In genomic region chr11:63942177-63942576, GRCm38 (mm10) we compare ENCODE assay signal across 13 mouse cellular contexts. TPM values are rescaled to one million over a fixed set of nuclear protein-coding genes. Genes with fewer than 3 reads are reported as not detected.
DNase-seq lines count a peak whose midpoint lies in the region.
"Had no signal": no experiment of that assay in that cellular context is flagged by ENCODE, and none has a peak within 500 bp of the region (broad histone marks: within the 10 kb centered on the region; RNA-seq: fewer than 3 reads in every experiment).

No protein-coding gene starts in this region.

- peak; percentile 14 for DNase-seq in NIH3T3 (ENCODE audit: low read depth)
- peak; percentile 51 for DNase-seq in gonadal fat pad, adult 2 months (ENCODE audit: low read depth)
- DNase-seq in lung, postnatal 25 days (ENCODE audit: low spot score), result peak; percentile 55
- DNase-seq in right cerebral cortex, adult 18-20 months, result no peak
- DNase-seq in layer of hippocampus, postnatal 14 days (ENCODE audit: low spot score in 2 of 2), result no peak
- no peak for DNase-seq in cerebellum, postnatal 4 days (ENCODE audit: low spot score in 2 of 2)
- DNase-seq: adrenal gland, postnatal 14 days; cerebellum, adult 18-20 months; cerebellum, adult 9-11 months; embryo, embryonic 11 days; gastrocnemius, postnatal 36 days; heart, adult 2 months; heart, postnatal 14 days had no signal

RNA-seq across cellular contexts. Expression of gene Hs3st3b1, which starts 20.1 kb away (rescaled TPM):
- polyA plus RNA-seq in gonadal fat pad, adult 2 months (2012; rRNA removed), result 39.4 and 72.5 TPM in 2 replicates
- total RNA-seq in layer of hippocampus, postnatal 14 days (2021), result under 1 TPM; 0.48 to 0.62 TPM

Comparison
In these comparisons a context has a peak if more than half of its experiments do, and no peak if none do; other contexts are left out.
1. DNase-seq: peak in NIH3T3 (single experiment), gonadal fat pad, adult 2 months (single experiment) and lung, postnatal 25 days (single experiment); none in right cerebral cortex, adult 18-20 months (single experiment), layer of hippocampus, postnatal 14 days (0 of 2) and cerebellum, postnatal 4 days (0 of 2).